Mouse (Mus musculus) splenic B cell, adult 2 months (primary cell): ENCODE measurements around the gene Brsk1.

Source experiments
- DNase-seq: peaks from one replicate; pipeline ENCODE4 v3.0.0-alpha.2; 2011; ENCODE audit warnings: low read depth, low spot score
- H3K27me3 ChIP-seq: 2 replicates; pipeline ENCODE4 v1.6.1; 2012; ENCODE audit warnings: mild to moderate bottlenecking, low read length, moderate library complexity, mixed read lengths; ENCODE audit not compliant: control insufficient read depth, poor library complexity, insufficient read depth, severe bottlenecking
- H3K36me3 ChIP-seq: 2 replicates; pipeline ENCODE4 v1.6.1; 2012; ENCODE audit warnings: mild to moderate bottlenecking, low read length, moderate library complexity, mixed read lengths; ENCODE audit not compliant: control insufficient read depth, poor library complexity, insufficient read depth, severe bottlenecking

Brsk1 gene

GRCm38 (mm10) chr7:4690387-4690786 lies at the start of gene Brsk1:
TSS of gene Brsk1 (plus strand) at chr7:4690604.
- no peak for DNase-seq
- Histone ChIP-seq H3K27me3 (0 out of 2 replicates have a peak, but pooled peaks cover 2% of the 10 kb centered on the region), H3K36me3 (no peaks in the 10 kb centered on the region)

- DNase-seq, result no peak
- Histone ChIP-seq H3K27me3 (no peaks in the 10 kb centered on the region), H3K36me3 (peaks cover 27% of the 10 kb centered on the region)
Observed at GRCm38 (mm10) chr7:4641155-4641554, 49.2 kb upstream of the Brsk1 start.

GRCm38 (mm10) chr7:4641956-4642355 lies 48.4 kb upstream of the Brsk1 start:
- peaks cover 29% of the 10 kb centered on the region for H3K36me3 ChIP-seq
- no peaks in the 10 kb centered on the region for H3K27me3 ChIP-seq

GRCm38 (mm10) chr7:4643225-4643624 lies 47.2 kb upstream of the Brsk1 start:
- DNase-seq, result no peak
- H3K36me3 ChIP-seq, result peaks cover 21% of the 10 kb centered on the region
- no peaks in the 10 kb centered on the region for H3K27me3 ChIP-seq

More at GRCm38 (mm10) chr7:4641956-4642355, 48.4 kb upstream of the Brsk1 start:
- no peak for DNase-seq

GRCm38 (mm10) chr7:4646806-4647205 lies 43.6 kb upstream of the Brsk1 start:
- H3K36me3 ChIP-seq, result peaks cover 8% of the 10 kb centered on the region
- no peak for DNase-seq

GRCm38 (mm10) chr7:4647291-4647690 lies 43.1 kb upstream of the Brsk1 start:
- DNase-seq, result peak; percentile 82
- H3K36me3 ChIP-seq, result peaks cover 4% of the 10 kb centered on the region
- no peaks in the 10 kb centered on the region for H3K27me3 ChIP-seq

More at GRCm38 (mm10) chr7:4646806-4647205, 43.6 kb upstream of the Brsk1 start:
- no peaks in the 10 kb centered on the region for H3K27me3 ChIP-seq

GRCm38 (mm10) chr7:4647992-4648391 lies 42.4 kb upstream of the Brsk1 start:
- Histone ChIP-seq H3K27me3 (no peaks in the 10 kb centered on the region), H3K36me3 (peaks cover 2% of the 10 kb centered on the region)
- DNase-seq, result peak; percentile 26

GRCm38 (mm10) chr7:4651581-4651980 lies 38.8 kb upstream of the Brsk1 start:
- peaks cover 2% of the 10 kb centered on the region for H3K36me3 ChIP-seq
- DNase-seq, result peak; percentile 64
- H3K27me3 ChIP-seq, result no peaks in the 10 kb centered on the region

GRCm38 (mm10) chr7:4652726-4653125 lies 37.7 kb upstream of the Brsk1 start:
- H3K27me3 ChIP-seq, result no peaks in the 10 kb centered on the region
- no peaks in the 10 kb centered on the region for H3K36me3 ChIP-seq
- peak; percentile 29 for DNase-seq

GRCm38 (mm10) chr7:4653351-4653750 lies 37.1 kb upstream of the Brsk1 start:
- H3K27me3 ChIP-seq, result no peaks in the 10 kb centered on the region
- H3K36me3 ChIP-seq, result no peaks in the 10 kb centered on the region
- DNase-seq, result peak; percentile 60

GRCm38 (mm10) chr7:4653780-4654179 lies 36.6 kb upstream of the Brsk1 start:
- no peaks in the 10 kb centered on the region for H3K27me3 ChIP-seq
- DNase-seq, result peak; percentile 92

GRCm38 (mm10) chr7:4654221-4654620 lies 36.2 kb upstream of the Brsk1 start:
- no peak for DNase-seq
- Histone ChIP-seq H3K36me3 (no peaks in the 10 kb centered on the region), H3K27me3 (no peaks in the 10 kb centered on the region)

More at GRCm38 (mm10) chr7:4653780-4654179, 36.6 kb upstream of the Brsk1 start:
- H3K36me3 ChIP-seq, result no peaks in the 10 kb centered on the region

GRCm38 (mm10) chr7:4655393-4655792 lies 35.0 kb upstream of the Brsk1 start:
- DNase-seq, result no peak
- Histone ChIP-seq H3K27me3 (no peaks in the 10 kb centered on the region), H3K36me3 (no peaks in the 10 kb centered on the region)

- Histone ChIP-seq H3K36me3 (no peaks in the 10 kb centered on the region), H3K27me3 (no peaks in the 10 kb centered on the region)
- DNase-seq, result peak; percentile 38
Observed at GRCm38 (mm10) chr7:4655916-4656315, 34.5 kb upstream of the Brsk1 start.

- H3K27me3 ChIP-seq, result no peaks in the 10 kb centered on the region
- H3K36me3 ChIP-seq, result no peaks in the 10 kb centered on the region
- no peak for DNase-seq
Observed at GRCm38 (mm10) chr7:4656818-4657217, 33.6 kb upstream of the Brsk1 start.

- Histone ChIP-seq H3K36me3 (no peaks in the 10 kb centered on the region), H3K27me3 (no peaks in the 10 kb centered on the region)
- DNase-seq, result no peak
Observed at GRCm38 (mm10) chr7:4657521-4658127, 32.8 kb upstream of the Brsk1 start.
